9 mouse cellular contexts compared by ENCODE assay signal in genomic region chr6:122560427-122560826, GRCm38 (mm10). TPM values are rescaled to one million over a fixed set of nuclear protein-coding genes. Genes with fewer than 3 reads are reported as not detected.
DNase-seq lines count a peak whose midpoint lies in the region; ATAC-seq and TF ChIP-seq lines count a peak whose summit lies in the region.
"Had no signal": no experiment of that assay in that cellular context is flagged by ENCODE, and none has a peak within 500 bp of the region (broad histone marks: within the 10 kb centered on the region; RNA-seq: fewer than 3 reads in every experiment).

No protein-coding gene starts in this region.

- no peaks in the 10 kb centered on the region for H3K27me3 ChIP-seq in ES-Bruce4 (ENCODE audit: control insufficient read depth, insufficient read depth, low read length, poor library complexity, severe bottlenecking)
- H3K27me3 ChIP-seq in forebrain, embryonic 12.5 days = 0 out of 2 replicates have a peak, but pooled peaks cover 5% of the 10 kb centered on the region
- peaks cover 14% of the 10 kb centered on the region for H3K27me3 ChIP-seq in heart, postnatal 0 days (ENCODE audit: control insufficient read depth, insufficient read depth, low read length)
- 0 out of 2 replicates have a peak, but pooled peaks cover 3% of the 10 kb centered on the region for H3K27me3 ChIP-seq in liver, embryonic 16.5 days (ENCODE audit: control insufficient read depth, insufficient read depth, low read depth, low read length)
- H3K27me3 ChIP-seq in neural tube, embryonic 13.5 days = no peaks in the 10 kb centered on the region; the same call in 1 of the 2 replicates

- peak; percentile 70 for TF ChIP-seq CTCF in ES-Bruce4 (IDR thresholded peaks at IDR 0.05; ENCODE audit: low read depth, low read length)
- TF ChIP-seq CTCF in heart, postnatal 0 days (IDR thresholded peaks at IDR 0.05; ENCODE audit: low read depth) = peak; percentile 90

- TF ChIP-seq POLR2A in ES-Bruce4 (IDR thresholded peaks at IDR 0.05; ENCODE audit: insufficient read depth, low read length) = no peak

- H3K9ac ChIP-seq in ES-Bruce4 (ENCODE audit: low read depth, poor library complexity, severe bottlenecking) = no peak overlapping the region
- H3K9ac ChIP-seq in forebrain, embryonic 12.5 days = no peak overlapping the region
- H3K9ac ChIP-seq in heart, postnatal 0 days (replicated peaks; ENCODE audit: low read depth, low read length) = no peak overlapping the region
- no peak overlapping the region for H3K9ac ChIP-seq in liver, embryonic 16.5 days (ENCODE audit: low read depth, low read length)
- H3K9ac ChIP-seq in neural tube, embryonic 13.5 days = no peak overlapping the region

- H3K4me2 ChIP-seq in forebrain, embryonic 12.5 days = peak overlapping the region; percentile 45
- peak overlapping the region; percentile 33; the same call in 1 of the 2 replicates for H3K4me2 ChIP-seq in heart, postnatal 0 days (ENCODE audit: low read depth, low read length)
- H3K4me2 ChIP-seq in liver, embryonic 16.5 days (ENCODE audit: low read depth, low read length) = 0 out of 2 replicates have a peak overlapping the region, but pooled peaks have one; percentile 24
- peak overlapping the region; percentile 38 for H3K4me2 ChIP-seq in neural tube, embryonic 13.5 days

- H3K4me3 ChIP-seq in ES-Bruce4 (ENCODE audit: low read depth, low read length) = no peak overlapping the region
- H3K4me3 ChIP-seq in forebrain, embryonic 12.5 days (replicated peaks) = peak overlapping the region; percentile 21
- H3K4me3 ChIP-seq in heart, postnatal 0 days (ENCODE audit: low read depth, low read length) = no peak overlapping the region
- no peak overlapping the region for H3K4me3 ChIP-seq in liver, embryonic 16.5 days (ENCODE audit: low read depth, low read length)
- H3K4me3 ChIP-seq in neural tube, embryonic 13.5 days = no peak overlapping the region

- peaks cover 5% of the 10 kb centered on the region for H3K4me1 ChIP-seq in ES-Bruce4 (ENCODE audit: control insufficient read depth, insufficient read depth, low read length)
- H3K4me1 ChIP-seq in forebrain, embryonic 12.5 days = peaks cover 7% of the 10 kb centered on the region; the same call in 1 of the 2 replicates
- H3K4me1 ChIP-seq in heart, postnatal 0 days (ENCODE audit: control insufficient read depth, insufficient read depth) = no peaks in the 10 kb centered on the region
- no peaks in the 10 kb centered on the region for H3K4me1 ChIP-seq in liver, embryonic 16.5 days (ENCODE audit: control insufficient read depth, low read depth, low read length)
- no peaks in the 10 kb centered on the region; the same call in 1 of the 2 replicates for H3K4me1 ChIP-seq in neural tube, embryonic 13.5 days (replicated peaks)

- H3K9me3 ChIP-seq in ES-Bruce4 (replicated peaks; ENCODE audit: control insufficient read depth, insufficient read depth, low read length, poor library complexity, severe bottlenecking) = no peaks in the 10 kb centered on the region
- H3K9me3 ChIP-seq in forebrain, embryonic 12.5 days = no peaks in the 10 kb centered on the region
- H3K9me3 ChIP-seq in heart, postnatal 0 days (replicated peaks; ENCODE audit: control insufficient read depth, low read length) = no peaks in the 10 kb centered on the region
- no peaks in the 10 kb centered on the region for H3K9me3 ChIP-seq in liver, embryonic 16.5 days (replicated peaks; ENCODE audit: control insufficient read depth, low read length)
- H3K9me3 ChIP-seq in neural tube, embryonic 13.5 days = no peaks in the 10 kb centered on the region

- H3K36me3 ChIP-seq in ES-Bruce4 (ENCODE audit: control insufficient read depth, insufficient read depth, low read length, poor library complexity, severe bottlenecking) = no peaks in the 10 kb centered on the region
- H3K36me3 ChIP-seq in forebrain, embryonic 12.5 days (replicated peaks) = no peaks in the 10 kb centered on the region
- no peaks in the 10 kb centered on the region for H3K36me3 ChIP-seq in heart, postnatal 0 days (replicated peaks; ENCODE audit: control insufficient read depth, insufficient read depth, low read length)
- H3K36me3 ChIP-seq in liver, embryonic 16.5 days (ENCODE audit: control insufficient read depth, insufficient read depth) = no peaks in the 10 kb centered on the region
- H3K36me3 ChIP-seq in neural tube, embryonic 13.5 days = no peaks in the 10 kb centered on the region

- H3K27ac ChIP-seq in ES-Bruce4 (ENCODE audit: insufficient read depth, low read length) = no peak overlapping the region
- H3K27ac ChIP-seq in forebrain, embryonic 12.5 days = no peak overlapping the region
- no peak overlapping the region for H3K27ac ChIP-seq in heart, postnatal 0 days (ENCODE audit: low read depth)
- no peak overlapping the region for H3K27ac ChIP-seq in liver, embryonic 16.5 days (ENCODE audit: low read length)
- H3K27ac ChIP-seq in neural tube, embryonic 13.5 days (replicated peaks) = no peak overlapping the region
- H3K27ac ChIP-seq: macrophage had no signal

- DNase-seq in c-Kit-positive CD71-positive TER-119-negative erythroid progenitor cells, embryonic 14.5 days (ENCODE audit: low read depth) = peak; percentile 80
- DNase-seq in heart, postnatal 0 days (ENCODE audit: low spot score) = peak; percentile 69
- DNase-seq in kidney, postnatal 36 days = peak; percentile 64 to 84
- DNase-seq in telencephalon, adult 2 months (ENCODE audit: low read depth, low spot score) = peak; percentile 62

- WGBS in forebrain, embryonic 12.5 days = 11% methylated on average over 17 of the region's 17 CpGs
- 8% methylated on average over 17 of the region's 17 CpGs for WGBS in heart, postnatal 0 days
- 14% methylated on average over 17 of the region's 17 CpGs for WGBS in liver, embryonic 16.5 days (ENCODE audit: insufficient replicate concordance)
- WGBS in neural tube, embryonic 13.5 days = 12% methylated on average over 17 of the region's 17 CpGs

- no peak for TF ChIP-seq EP300 in ES-Bruce4 (IDR thresholded peaks at IDR 0.05; ENCODE audit: insufficient read depth, low read depth, low read length)
- no peak for TF ChIP-seq EP300 in heart, postnatal 0 days (IDR thresholded peaks at IDR 0.05; ENCODE audit: low read depth)

- peak; percentile 33 for ATAC-seq in forebrain, embryonic 12.5 days (ENCODE audit: low FRiP score)
- no peak for ATAC-seq in heart, postnatal 0 days (ENCODE audit: insufficient read depth, low read depth)
- ATAC-seq in liver, embryonic 16.5 days (ENCODE audit: low read depth) = no peak
- ATAC-seq in neural tube, embryonic 13.5 days (ENCODE audit: low read depth) = 0 out of 2 replicates have a peak, but pooled peaks have one; percentile 28

RNA-seq across cellular contexts. Expression of gene Aicda, which starts 6.8 kb away (rescaled TPM):
- 0.55 TPM in 1 of 2 replicates, not detected in the other for polyA plus RNA-seq in ES-Bruce4 (2011; ENCODE audit: insufficient read depth, insufficient read length, low read depth, missing spikeins)
- polyA plus RNA-seq in forebrain, embryonic 12.5 days (2016; fragmentation: Nextera tagmentation; extraction: Ambion mirVana) = not detected in 2 replicates
- total RNA-seq in heart, postnatal 0 days (2014; rRNA removed; ENCODE audit: low replicate concordance) = not detected in 2 replicates
- not detected in 2 replicates for polyA plus RNA-seq in heart, postnatal 0 days (2015; fragmentation: Nextera tagmentation; extraction: Ambion mirVana)
- polyA plus RNA-seq in liver, embryonic 16.5 days (2015; fragmentation: Nextera tagmentation; extraction: Ambion mirVana) = not detected in 2 replicates
- polyA plus RNA-seq in neural tube, embryonic 13.5 days (2015; fragmentation: Nextera tagmentation; extraction: Ambion mirVana) = 0.45 TPM in 2 replicates

RNA-seq across cellular contexts. Expression of gene Apobec1, which starts 41.8 kb away (rescaled TPM):
- polyA plus RNA-seq in ES-Bruce4 (2011; ENCODE audit: insufficient read depth, insufficient read length, low read depth, missing spikeins) = 7.9 and 9.7 TPM in 2 replicates
- 1.6 and 1.9 TPM in 2 replicates for polyA plus RNA-seq in forebrain, embryonic 12.5 days (2016; fragmentation: Nextera tagmentation; extraction: Ambion mirVana)
- 21.0 and 30.9 TPM in 2 replicates for total RNA-seq in heart, postnatal 0 days (2014; rRNA removed; ENCODE audit: low replicate concordance)
- 3.9 and 4.2 TPM in 2 replicates for polyA plus RNA-seq in heart, postnatal 0 days (2015; fragmentation: Nextera tagmentation; extraction: Ambion mirVana)
- 5.7 and 6.2 TPM in 2 replicates for polyA plus RNA-seq in liver, embryonic 16.5 days (2015; fragmentation: Nextera tagmentation; extraction: Ambion mirVana)
- polyA plus RNA-seq in neural tube, embryonic 13.5 days (2015; fragmentation: Nextera tagmentation; extraction: Ambion mirVana) = 2.1 and 2.3 TPM in 2 replicates

RNA-seq across cellular contexts. Expression of gene Gdf3, which starts 49.5 kb away (rescaled TPM):
- 34.8 and 37.0 TPM in 2 replicates for polyA plus RNA-seq in ES-Bruce4 (2011; ENCODE audit: insufficient read depth, insufficient read length, low read depth, missing spikeins)
- 0.12 TPM in 1 of 2 replicates, not detected in the other for polyA plus RNA-seq in forebrain, embryonic 12.5 days (2016; fragmentation: Nextera tagmentation; extraction: Ambion mirVana)
- total RNA-seq in heart, postnatal 0 days (2014; rRNA removed; ENCODE audit: low replicate concordance) = 0.15 TPM in 1 of 2 replicates, not detected in the other
- polyA plus RNA-seq in heart, postnatal 0 days (2015; fragmentation: Nextera tagmentation; extraction: Ambion mirVana) = 0.05 and 0.26 TPM in 2 replicates
- polyA plus RNA-seq in liver, embryonic 16.5 days (2015; fragmentation: Nextera tagmentation; extraction: Ambion mirVana) = 0.97 and 0.98 TPM in 2 replicates
- not detected in 2 replicates for polyA plus RNA-seq in neural tube, embryonic 13.5 days (2015; fragmentation: Nextera tagmentation; extraction: Ambion mirVana)

RNA-seq across cellular contexts. Expression of gene Mfap5, which starts 54.8 kb away (rescaled TPM):
- polyA plus RNA-seq in ES-Bruce4 (2011; ENCODE audit: insufficient read depth, insufficient read length, low read depth, missing spikeins) = 3.6 and 3.8 TPM in 2 replicates
- 0.51 and 0.75 TPM in 2 replicates for polyA plus RNA-seq in forebrain, embryonic 12.5 days (2016; fragmentation: Nextera tagmentation; extraction: Ambion mirVana)
- 31.3 and 39.4 TPM in 2 replicates for total RNA-seq in heart, postnatal 0 days (2014; rRNA removed; ENCODE audit: low replicate concordance)
- polyA plus RNA-seq in heart, postnatal 0 days (2015; fragmentation: Nextera tagmentation; extraction: Ambion mirVana) = 61.1 and 73.5 TPM in 2 replicates
- 1.0 and 1.2 TPM in 2 replicates for polyA plus RNA-seq in liver, embryonic 16.5 days (2015; fragmentation: Nextera tagmentation; extraction: Ambion mirVana)
- 2.8 and 4.0 TPM in 2 replicates for polyA plus RNA-seq in neural tube, embryonic 13.5 days (2015; fragmentation: Nextera tagmentation; extraction: Ambion mirVana)
- polyA plus RNA-seq: macrophage had no signal

Comparison
In these comparisons a context has a peak if more than half of its experiments do, and no peak if none do; other contexts are left out.
1. ATAC-seq: peak in forebrain, embryonic 12.5 days (single experiment) and neural tube, embryonic 13.5 days (single experiment); none in heart, postnatal 0 days (single experiment) and liver, embryonic 16.5 days (single experiment).
2. RNA of gene Gdf3, which starts 49.5 kb away (polyA plus RNA-seq): 34.8 to 37.0 TPM in ES-Bruce4; 0.97 to 0.98 TPM in liver, embryonic 16.5 days, not detected in neural tube, embryonic 13.5 days, 0.05 to 0.26 TPM in heart, postnatal 0 days and 0.12 TPM in forebrain, embryonic 12.5 days; every median in the first group is over 10 times any median in the second.
3. Peak in every context shown above with its lines, with median percentiles within 50 percentile points of each other: DNase-seq and H3K4me2 ChIP-seq.